Comparison of ENCODE assay signal across 11 mouse cellular contexts in genomic region chr19:38245361-38246176, GRCm38 (mm10). TPM values are rescaled to one million over a fixed set of nuclear protein-coding genes. Genes with fewer than 3 reads are reported as not detected.
DNase-seq lines count a peak whose midpoint lies in the region; ATAC-seq and TF ChIP-seq lines count a peak whose summit lies in the region.
"Had no signal": no experiment of that assay in that cellular context is flagged by ENCODE, and none has a peak within 500 bp of the region (broad histone marks: within the 10 kb centered on the region; RNA-seq: fewer than 3 reads in every experiment).

No protein-coding gene starts in this region.

- peak; percentile 30 for DNase-seq in Muller cell, postnatal 12 days (ENCODE audit: inconsistent ontology term)
- DNase-seq in forebrain, postnatal 0 days, result peak; percentile 55
- no peak for DNase-seq in cerebellum, postnatal 36 days
- no peak for DNase-seq in adrenal gland, postnatal 10 days
- no peak for DNase-seq in left cerebral cortex, adult 9 months (ENCODE audit: low spot score in 2 of 2)
- DNase-seq: adrenal gland, adult 2 months; cerebellum, postnatal 14 days had no signal

- H3K9me3 ChIP-seq in intestine, postnatal 0 days (ENCODE audit: control insufficient read depth), result no peaks in the 10 kb centered on the region
- H3K9me3 ChIP-seq in intestine, embryonic 15.5 days, result no peaks in the 10 kb centered on the region
- no peaks in the 10 kb centered on the region for H3K9me3 ChIP-seq in forebrain, postnatal 0 days (ENCODE audit: low read length)
- no peaks in the 10 kb centered on the region for H3K9me3 ChIP-seq in midbrain, embryonic 13.5 days

- H3K36me3 ChIP-seq in intestine, postnatal 0 days (ENCODE audit: control insufficient read depth, insufficient read depth), result no peaks in the 10 kb centered on the region
- H3K36me3 ChIP-seq in intestine, embryonic 15.5 days, result no peaks in the 10 kb centered on the region
- H3K36me3 ChIP-seq in forebrain, postnatal 0 days (ENCODE audit: insufficient read depth), result no peaks in the 10 kb centered on the region
- H3K36me3 ChIP-seq in midbrain, embryonic 13.5 days, result no peaks in the 10 kb centered on the region

- H3K4me2 ChIP-seq in intestine, postnatal 0 days (replicated peaks; ENCODE audit: low read depth), result peak overlapping the region; percentile 14; the same call in 1 of the 2 replicates
- no peak overlapping the region for H3K4me2 ChIP-seq in intestine, embryonic 15.5 days (replicated peaks)
- H3K4me2 ChIP-seq in forebrain, postnatal 0 days (ENCODE audit: low read depth), result no peak overlapping the region
- no peak overlapping the region for H3K4me2 ChIP-seq in midbrain, embryonic 13.5 days (replicated peaks)

- no peaks in the 10 kb centered on the region for H3K27me3 ChIP-seq in intestine, postnatal 0 days (replicated peaks; ENCODE audit: control insufficient read depth, insufficient read depth, low read length)
- no peaks in the 10 kb centered on the region for H3K27me3 ChIP-seq in intestine, embryonic 15.5 days (replicated peaks)
- H3K27me3 ChIP-seq in forebrain, postnatal 0 days (ENCODE audit: insufficient read depth, low read length), result no peaks in the 10 kb centered on the region
- no peaks in the 10 kb centered on the region for H3K27me3 ChIP-seq in midbrain, embryonic 13.5 days

- H3K4me1 ChIP-seq in intestine, postnatal 0 days (replicated peaks; ENCODE audit: control insufficient read depth, insufficient read depth, low read length), result no peaks in the 10 kb centered on the region
- no peaks in the 10 kb centered on the region for H3K4me1 ChIP-seq in intestine, embryonic 15.5 days (replicated peaks)
- no peaks in the 10 kb centered on the region for H3K4me1 ChIP-seq in forebrain, postnatal 0 days (ENCODE audit: insufficient read depth)
- H3K4me1 ChIP-seq in midbrain, embryonic 13.5 days (replicated peaks), result peaks cover 10% of the 10 kb centered on the region; the same call in 1 of the 2 replicates

- no peak overlapping the region for H3K4me3 ChIP-seq in intestine, postnatal 0 days (ENCODE audit: low read depth, low read length)
- no peak overlapping the region for H3K4me3 ChIP-seq in intestine, embryonic 15.5 days (replicated peaks)
- H3K4me3 ChIP-seq in forebrain, postnatal 0 days (ENCODE audit: low read depth, low read length), result no peak overlapping the region
- no peak overlapping the region for H3K4me3 ChIP-seq in midbrain, embryonic 13.5 days (replicated peaks)

- H3K27ac ChIP-seq in intestine, postnatal 0 days (ENCODE audit: low read depth, low read length), result no peak overlapping the region
- no peak overlapping the region for H3K27ac ChIP-seq in intestine, embryonic 15.5 days
- peak overlapping the region; percentile 62 for H3K27ac ChIP-seq in forebrain, postnatal 0 days (ENCODE audit: low read depth, low read length)
- H3K27ac ChIP-seq in midbrain, embryonic 13.5 days, result peak overlapping the region; percentile 6; the same call in 1 of the 2 replicates
- H3K27ac ChIP-seq: liver, embryonic 14.5 days had no signal

- WGBS in intestine, postnatal 0 days, result 42% methylated on average over 10 of the region's 10 CpGs
- WGBS in intestine, embryonic 15.5 days, result 51% methylated on average over 10 of the region's 10 CpGs
- 23% methylated on average over 10 of the region's 10 CpGs for WGBS in forebrain, postnatal 0 days
- WGBS in midbrain, embryonic 13.5 days, result 79% methylated on average over 10 of the region's 10 CpGs

- TF ChIP-seq CTCF in intestine, postnatal 0 days (IDR thresholded peaks at IDR 0.05; ENCODE audit: low read depth), result no peak
- TF ChIP-seq CTCF in forebrain, postnatal 0 days (IDR thresholded peaks at IDR 0.05; ENCODE audit: low read depth), result no peak

- H3K9ac ChIP-seq in intestine, postnatal 0 days (ENCODE audit: low read depth, low read length), result no peak overlapping the region
- H3K9ac ChIP-seq in intestine, embryonic 15.5 days, result no peak overlapping the region
- H3K9ac ChIP-seq in forebrain, postnatal 0 days, result no peak overlapping the region
- H3K9ac ChIP-seq in midbrain, embryonic 13.5 days (replicated peaks), result no peak overlapping the region
- H3K9ac ChIP-seq: liver, embryonic 14.5 days had no signal

- ATAC-seq in intestine, postnatal 0 days, result no peak
- ATAC-seq in intestine, embryonic 15.5 days, result no peak
- ATAC-seq in forebrain, postnatal 0 days, result peak; percentile 50
- ATAC-seq in midbrain, embryonic 13.5 days, result peak; percentile 50; the same call in 1 of the 2 replicates

RNA-seq across cellular contexts. Expression of gene Lgi1, which starts 18.8 kb away (rescaled TPM):
- polyA plus RNA-seq in intestine, postnatal 0 days (2015; fragmentation: Nextera tagmentation; extraction: Ambion mirVana), result 0.76 and 0.91 TPM in 2 replicates
- polyA plus RNA-seq in intestine, embryonic 15.5 days (2015; fragmentation: Nextera tagmentation; extraction: Ambion mirVana), result 0.40 and 0.64 TPM in 2 replicates
- total RNA-seq in forebrain, postnatal 0 days (2014; rRNA removed), result 19.2 and 20.3 TPM in 2 replicates
- polyA plus RNA-seq in forebrain, postnatal 0 days (2015; fragmentation: Nextera tagmentation; extraction: Ambion mirVana), result 19.3 and 25.7 TPM in 2 replicates
- 8.8 and 10.0 TPM in 2 replicates for polyA plus RNA-seq in midbrain, embryonic 13.5 days (2015; fragmentation: Nextera tagmentation; extraction: Ambion mirVana)
- total RNA-seq in adrenal gland, postnatal 10 days (2021), result 1 to 10 TPM; 3.2 to 5.8 TPM

RNA-seq across cellular contexts. Expression of gene Fra10ac1, which starts 21.6 kb away (rescaled TPM):
- polyA plus RNA-seq in intestine, postnatal 0 days (2015; fragmentation: Nextera tagmentation; extraction: Ambion mirVana), result 18.1 and 19.0 TPM in 2 replicates
- 32.5 and 34.9 TPM in 2 replicates for polyA plus RNA-seq in intestine, embryonic 15.5 days (2015; fragmentation: Nextera tagmentation; extraction: Ambion mirVana)
- 10.6 and 13.0 TPM in 2 replicates for total RNA-seq in forebrain, postnatal 0 days (2014; rRNA removed)
- polyA plus RNA-seq in forebrain, postnatal 0 days (2015; fragmentation: Nextera tagmentation; extraction: Ambion mirVana), result 32.6 and 36.1 TPM in 2 replicates
- polyA plus RNA-seq in midbrain, embryonic 13.5 days (2015; fragmentation: Nextera tagmentation; extraction: Ambion mirVana), result 50.9 and 54.6 TPM in 2 replicates
- total RNA-seq in adrenal gland, postnatal 10 days (2021), result 10 to 100 TPM; 13.4 to 18.8 TPM

Comparison
In these comparisons a context has a peak if more than half of its experiments do, and no peak if none do; other contexts are left out.
1. ATAC-seq: peak in forebrain, postnatal 0 days (single experiment) and midbrain, embryonic 13.5 days (single experiment); none in intestine, postnatal 0 days (single experiment) and intestine, embryonic 15.5 days (single experiment).
2. H3K27ac ChIP-seq: peak in forebrain, postnatal 0 days (single experiment) and midbrain, embryonic 13.5 days (single experiment); none in intestine, postnatal 0 days (single experiment) and intestine, embryonic 15.5 days (single experiment).
3. DNase-seq: peak in Muller cell, postnatal 12 days (single experiment) and forebrain, postnatal 0 days (single experiment); none in cerebellum, postnatal 36 days (0 of 2), adrenal gland, postnatal 10 days (single experiment) and left cerebral cortex, adult 9 months (0 of 2).